Mouse (Mus musculus) forebrain, postnatal 0 days (tissue): ENCODE results near the gene Elmsan1. TPM values are rescaled to one million over a fixed set of nuclear protein-coding genes. Genes with fewer than 3 reads are reported as not detected.

Experiments
- ATAC-seq: fragments of 200-750 bp; cut with Nextera tagmentation; 2 replicates; pipeline ENCODE4 v1.8.0; 2017; ENCODE audit warnings: mild to moderate bottlenecking, moderate library complexity
- DNase-seq: peaks from one replicate; pipeline ENCODE4 v3.0.0-alpha.2; 2015
- H3K27ac ChIP-seq: fragments of 300-500 bp; sonication (generic); 2 replicates; pipeline ENCODE4 v1.5.1; 2014; ENCODE audit warnings: low read depth, mild to moderate bottlenecking, antibody characterized with exemption, low read length, moderate library complexity, mixed read lengths
- H3K27me3 ChIP-seq: fragments of 300-500 bp; sonication (generic); 2 replicates; pipeline ENCODE4 v1.6.1; 2014; ENCODE audit warnings: mild to moderate bottlenecking, low read length, mixed read lengths; ENCODE audit not compliant: insufficient read depth
- H3K36me3 ChIP-seq: fragments of 300-500 bp; sonication (generic); 2 replicates; pipeline ENCODE4 v1.6.1; 2014; ENCODE audit warnings: mild to moderate bottlenecking, moderate library complexity; ENCODE audit not compliant: insufficient read depth
- H3K4me1 ChIP-seq: fragments of 300-500 bp; sonication (generic); 2 replicates; pipeline ENCODE4 v1.6.1; 2014; ENCODE audit warnings: antibody characterized with exemption; ENCODE audit not compliant: insufficient read depth
- H3K4me2 ChIP-seq: fragments of 300-500 bp; sonication (generic); 2 replicates; pipeline ENCODE4 v1.6.1; 2014; ENCODE audit warnings: low read depth, mild to moderate bottlenecking, moderate library complexity
- H3K4me3 ChIP-seq: fragments of 300-500 bp; sonication (generic); 2 replicates; pipeline ENCODE4 v1.5.1; 2014; ENCODE audit warnings: low read depth, low read length, mixed read lengths
- H3K9ac ChIP-seq: fragments of 300-500 bp; sonication (generic); 2 replicates; pipeline ENCODE4 v1.6.1; 2014; ENCODE audit warnings: mild to moderate bottlenecking
- H3K9me3 ChIP-seq: fragments of 300-500 bp; sonication (generic); 2 replicates; pipeline ENCODE4 v1.6.1; 2016; ENCODE audit warnings: low read length
- CTCF ChIP-seq: sonication (generic); IDR thresholded peaks from 2 replicates; pipeline ENCODE4 v1.5.1; 2016; ENCODE audit warnings: antibody characterized with exemption, control low read depth, low read depth
- WGBS: fragments of 180-500 bp; shearing (Covaris S2); extraction: QIAGEN DNeasy Blood & Tissue Kit; methylation state at CpG from one replicate; pipeline ENCODE4 v1.1.7; 2014; 5-methylcytosine and 5-hydroxymethylcytosine counted together
- polyA plus RNA-seq: library from polyadenylated mRNA; unstranded; fragments of >200 nt; fragmentation: Nextera tagmentation; extraction: Ambion mirVana; gene quantifications from 2 replicates; pipeline ENCODE4 v1.2.1, GENCODE M21; 2015
- total RNA-seq: library from RNA; depleted of rRNA; stranded (reverse); fragments of >200 nt; gene quantifications from 2 replicates; pipeline ENCODE4 v1.2.3, GENCODE M21; 2014

The Elmsan1 gene
- total and polyA plus RNA-seq, 2 experiments from 2014 or later, result 2.5 to 7.9 TPM

DNA sequence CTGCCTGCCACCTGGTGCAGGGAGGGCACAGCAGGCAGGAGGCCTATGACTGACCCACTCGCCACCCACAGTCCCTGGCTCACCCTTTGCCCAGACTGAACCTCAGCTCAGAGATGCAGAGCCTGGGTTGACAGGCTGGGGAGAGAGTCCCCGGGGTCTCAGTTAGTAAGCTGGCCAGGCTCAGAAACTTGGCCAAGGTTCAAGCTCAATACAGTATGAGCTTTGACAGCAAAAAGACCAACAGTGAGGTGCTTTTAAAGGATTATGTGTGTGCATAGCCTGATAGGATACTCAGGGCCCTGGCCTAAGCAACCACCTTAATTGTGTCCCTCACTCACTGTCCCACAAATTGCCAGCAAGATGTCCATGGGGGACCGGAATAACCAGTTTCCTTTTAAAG is 38.6 kb downstream of the Elmsan1 start:
- DNase-seq (no peak), ATAC-seq (no peak)
- Histone ChIP-seq H3K4me2 (no peak overlapping the region), H3K4me1 (peaks cover 28% of the 10 kb centered on the region), H3K9ac (no peak overlapping the region), H3K27me3 (no peaks in the 10 kb centered on the region), H3K36me3 (no peaks in the 10 kb centered on the region), H3K4me3 (no peak overlapping the region), H3K27ac (no peak overlapping the region), H3K9me3 (no peaks in the 10 kb centered on the region)
- TF ChIP-seq CTCF, result no peak
- 33% methylated on average over 3 of the region's 3 CpGs for WGBS

DNA sequence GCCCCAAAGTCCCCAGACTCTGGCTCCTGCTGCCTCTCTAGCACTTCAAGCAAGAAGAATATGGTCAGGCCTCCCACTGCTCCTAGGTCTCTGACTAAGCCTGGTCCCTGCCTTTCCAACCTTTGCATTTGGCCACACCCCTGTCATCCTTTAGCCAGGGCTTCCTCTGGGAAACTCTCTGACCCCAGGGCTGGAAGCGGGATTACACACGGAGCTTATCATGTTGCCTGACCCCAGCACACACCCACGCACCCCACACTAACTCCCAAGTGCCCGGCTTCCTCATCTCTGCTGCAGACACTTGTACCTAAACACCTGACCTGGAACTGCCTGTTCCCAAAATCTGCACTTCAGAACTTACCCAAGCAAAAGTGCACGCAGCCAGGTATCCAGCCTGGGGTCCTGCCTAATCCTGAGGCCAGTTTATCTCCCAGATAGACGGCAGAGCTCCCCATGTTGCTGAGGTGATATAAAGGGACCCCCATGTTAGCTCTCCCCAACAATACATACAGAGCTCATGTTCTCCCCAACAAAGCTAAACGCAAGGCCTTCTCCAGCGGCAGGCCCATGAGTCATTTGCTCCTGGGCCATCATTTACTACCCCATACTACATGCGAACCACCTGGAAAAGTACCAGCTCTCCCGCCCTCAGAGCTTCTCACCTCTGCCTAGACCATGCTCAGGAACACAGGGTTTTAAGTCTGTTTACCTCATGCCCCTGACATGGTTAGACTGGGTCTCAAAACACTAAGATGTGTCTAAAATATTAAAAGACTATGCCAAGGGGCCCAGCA is 39.8 kb downstream of the Elmsan1 start:
- H3K36me3 ChIP-seq, result 0 out of 2 replicates have a peak, but pooled peaks cover 1% of the 10 kb centered on the region
- H3K4me3 ChIP-seq, result no peak overlapping the region
- H3K9ac ChIP-seq, result no peak overlapping the region
- no peak overlapping the region for H3K27ac ChIP-seq
- H3K4me1 ChIP-seq, result peaks cover 28% of the 10 kb centered on the region
- 74% methylated on average over 10 of the region's 10 CpGs for WGBS
- H3K9me3 ChIP-seq, result no peaks in the 10 kb centered on the region
- ATAC-seq, result no peak
- DNase-seq, result no peak
- H3K4me2 ChIP-seq, result no peak overlapping the region
- no peak for TF ChIP-seq CTCF
- no peaks in the 10 kb centered on the region for H3K27me3 ChIP-seq

DNA sequence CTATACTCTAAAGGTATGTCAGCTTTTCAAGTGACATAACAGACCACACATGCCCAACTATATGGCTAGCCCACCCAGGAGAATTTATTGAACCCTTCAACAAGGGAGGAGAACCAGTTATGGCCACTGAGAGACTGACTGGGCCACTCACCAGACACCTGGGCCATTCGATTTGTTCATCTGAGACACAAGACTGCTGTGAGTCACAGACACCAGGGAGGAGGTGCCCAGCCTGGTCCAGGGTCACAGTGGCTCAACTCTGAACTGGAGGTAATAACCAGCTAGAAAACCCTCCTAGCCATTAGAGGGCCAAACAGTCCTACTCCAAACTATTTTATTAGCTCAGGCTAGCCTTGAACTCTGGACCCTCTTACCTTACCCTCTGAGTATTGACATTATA is 40.6 kb downstream of the Elmsan1 start:
- WGBS, result 68% methylated on average over 1 of the region's 1 CpGs
- Histone ChIP-seq H3K9me3 (no peaks in the 10 kb centered on the region), H3K9ac (no peak overlapping the region), H3K4me3 (no peak overlapping the region), H3K4me1 (peaks cover 28% of the 10 kb centered on the region), H3K27ac (no peak overlapping the region), H3K4me2 (no peak overlapping the region), H3K27me3 (no peaks in the 10 kb centered on the region), H3K36me3 (peaks cover 8% of the 10 kb centered on the region; the same call in 1 of the 2 replicates)
- ATAC-seq, result no peak
- no peak for DNase-seq
- no peak for TF ChIP-seq CTCF

DNA sequence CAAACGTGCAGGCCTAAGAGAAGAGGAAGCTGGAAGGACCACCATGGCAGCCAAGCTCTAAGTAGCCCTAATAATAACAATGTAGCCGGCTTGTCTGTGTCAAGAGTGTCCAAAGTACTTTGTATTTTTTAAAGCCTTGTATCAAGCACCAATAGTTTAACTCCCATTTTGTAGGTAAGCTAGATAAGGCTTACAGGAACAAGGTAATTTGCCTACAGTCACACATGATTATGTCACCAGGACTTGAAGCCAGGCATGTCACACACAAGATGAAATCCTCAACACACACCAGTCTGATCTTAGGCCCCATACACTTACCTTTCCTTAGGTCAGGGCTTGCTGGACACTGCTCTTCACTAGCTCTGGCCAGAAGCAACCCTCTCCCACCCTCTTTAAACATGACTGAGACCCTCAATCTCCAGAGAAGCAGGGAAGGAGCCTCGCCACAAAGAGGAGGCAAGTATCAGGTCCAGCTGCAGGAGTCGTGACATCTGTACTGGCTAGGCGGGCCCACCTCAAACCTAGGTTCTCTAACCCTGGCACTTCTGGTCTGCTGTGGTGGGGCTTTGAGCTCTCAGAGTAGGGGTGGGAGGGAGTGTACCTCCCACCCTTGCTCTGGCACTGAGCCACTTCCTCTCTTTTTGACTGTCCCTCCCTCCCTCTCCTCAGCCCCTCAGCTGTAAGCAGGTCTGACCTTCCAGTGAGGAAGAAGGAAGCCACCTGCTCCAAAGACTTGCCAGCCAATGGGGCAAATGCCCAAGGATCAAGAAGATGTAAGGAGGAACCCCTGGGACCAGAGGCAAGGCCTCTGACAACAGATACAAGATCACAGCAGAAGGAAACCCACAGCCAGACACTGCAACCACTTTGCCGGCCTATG is 41.6 kb downstream of the Elmsan1 start:
- Histone ChIP-seq H3K4me3 (no peak overlapping the region), H3K4me1 (peaks cover 28% of the 10 kb centered on the region), H3K36me3 (peaks cover 15% of the 10 kb centered on the region), H3K9me3 (no peaks in the 10 kb centered on the region), H3K4me2 (no peak overlapping the region), H3K27me3 (no peaks in the 10 kb centered on the region), H3K9ac (peak overlapping the region; percentile 65; the same call in 1 of the 2 replicates), H3K27ac (peak overlapping the region; percentile 95)
- 50% methylated on average over 6 of the region's 6 CpGs for WGBS
- DNase-seq (no peak), ATAC-seq (no peak)
- TF ChIP-seq CTCF, result no peak

DNA sequence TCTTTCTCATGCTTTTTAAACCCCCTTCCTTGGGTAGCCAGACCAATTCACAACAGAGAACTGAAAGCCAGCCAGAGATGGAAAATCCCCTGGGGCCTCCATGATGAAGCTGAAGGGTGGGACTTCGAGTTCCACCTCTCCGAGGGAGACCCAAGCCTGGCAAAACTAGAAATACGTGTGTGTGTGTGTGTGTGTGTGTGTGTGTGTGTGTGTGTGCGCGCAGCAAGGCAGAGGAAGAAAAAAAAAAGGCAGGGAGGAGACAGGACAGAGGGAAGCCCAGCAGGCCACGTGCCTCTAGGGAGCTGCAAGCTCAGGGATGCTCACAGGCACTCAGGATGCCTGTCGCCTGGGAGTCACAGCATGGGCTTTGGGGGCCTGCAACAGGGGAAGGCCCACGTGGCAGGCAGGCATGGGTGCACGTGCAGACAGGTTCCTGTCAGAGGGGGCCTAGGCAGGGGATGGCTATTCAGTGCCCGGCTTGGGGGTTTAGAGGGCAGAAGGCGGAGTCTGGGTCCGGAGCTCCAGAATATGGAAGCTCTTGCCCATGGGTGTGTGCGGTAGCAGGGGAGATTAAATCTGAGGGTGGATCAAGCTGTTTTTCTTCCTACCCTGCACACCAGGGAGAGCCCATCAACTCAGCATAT is 42.4 kb downstream of the Elmsan1 start:
- Histone ChIP-seq H3K4me2 (peak overlapping the region; percentile 66), H3K27me3 (no peaks in the 10 kb centered on the region), H3K9ac (peak overlapping the region; percentile 65), H3K4me3 (peak overlapping the region; percentile 40), H3K4me1 (peaks cover 22% of the 10 kb centered on the region), H3K36me3 (peaks cover 22% of the 10 kb centered on the region), H3K9me3 (no peaks in the 10 kb centered on the region), H3K27ac (peak overlapping the region; percentile 95)
- TF ChIP-seq CTCF, result no peak
- DNase-seq, result no peak
- ATAC-seq, result peak; percentile 69
- 11% methylated on average over 13 of the region's 13 CpGs for WGBS

DNA sequence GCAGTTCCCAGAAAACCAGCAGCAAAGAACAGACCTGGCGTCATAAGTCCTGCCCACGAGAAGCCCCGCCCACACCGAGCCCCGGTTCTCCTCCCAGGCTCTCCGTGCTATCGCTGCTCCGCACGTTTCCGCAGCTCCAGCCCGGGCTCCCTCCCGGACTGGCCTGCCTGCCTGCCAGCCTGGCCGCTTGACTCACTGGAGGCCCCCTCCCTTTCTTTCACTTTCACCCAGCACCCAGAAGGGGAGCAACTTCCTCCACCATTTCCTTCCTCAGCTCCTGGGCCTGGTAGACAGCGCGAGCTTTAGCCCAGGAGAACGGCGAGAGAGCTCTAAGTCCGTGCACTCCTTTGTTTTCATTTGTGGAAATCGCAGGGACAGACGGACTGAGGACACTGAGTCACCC is 43.0 kb downstream of the Elmsan1 start:
- WGBS, result under 1% methylated on average over 20 of the region's 20 CpGs
- Histone ChIP-seq H3K9ac (peak overlapping the region; percentile 65), H3K4me3 (peak overlapping the region; percentile 40), H3K4me1 (peaks cover 16% of the 10 kb centered on the region), H3K27me3 (no peaks in the 10 kb centered on the region), H3K27ac (peak overlapping the region; percentile 95), H3K9me3 (no peaks in the 10 kb centered on the region), H3K36me3 (peaks cover 22% of the 10 kb centered on the region), H3K4me2 (peak overlapping the region; percentile 66)
- ATAC-seq (peak; percentile 84), DNase-seq (peak; percentile 84)
- TF ChIP-seq CTCF, result peak; percentile 35
